Mouse (Mus musculus): ENCODE results near the gene Cmtm2b.

Gene Cmtm2b

DNA sequence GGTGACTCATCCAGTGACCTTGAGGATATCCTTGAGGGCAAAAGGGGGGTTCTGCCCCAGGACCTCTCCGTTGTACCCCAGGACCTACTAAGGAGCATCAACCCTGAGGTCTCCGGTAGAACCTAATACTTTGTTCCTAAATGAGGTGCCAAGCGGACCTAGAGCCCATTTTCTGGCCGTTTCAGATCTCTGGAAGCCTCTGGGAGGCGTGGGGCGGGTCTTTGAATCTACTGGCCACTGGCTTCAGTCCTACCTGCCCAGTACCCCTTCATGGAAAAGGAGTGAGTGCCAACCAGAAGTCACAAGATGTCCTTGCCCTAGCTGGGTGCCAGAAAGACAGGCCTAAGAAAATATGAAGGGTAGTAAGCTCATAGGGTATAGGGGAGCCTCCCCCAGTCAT is 19.6 kb downstream of the Cmtm2b start:
- in situ Hi-C loops (cut with MseI, MboI): loop anchor here in 1 of 2 experiments (10.0 kb wide), 1 partner anchor 63 kb away; no protein-coding TSS in a partner anchor

DNA sequence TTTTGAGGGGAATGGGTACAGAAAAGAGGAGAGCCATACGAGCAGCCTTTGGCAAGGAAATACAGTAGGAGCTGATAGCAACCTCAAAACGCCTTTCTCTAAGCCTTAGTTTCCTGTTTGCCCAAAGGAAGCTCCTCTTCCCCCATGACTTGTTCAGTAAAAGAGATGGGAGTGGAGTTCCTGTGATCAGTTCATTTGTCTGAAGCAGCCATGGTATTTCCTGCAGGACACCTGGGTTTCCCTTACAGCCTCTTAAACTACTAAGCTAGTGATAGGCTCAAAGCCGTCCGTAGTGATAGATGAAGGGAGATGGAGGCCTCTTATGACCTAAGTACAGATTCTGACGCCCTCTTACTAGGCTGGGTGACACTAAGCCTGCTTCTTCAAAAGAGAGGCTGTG is 20.4 kb downstream of the Cmtm2b start:
- in situ Hi-C loops (cut with MseI, MboI): loop anchor here in 1 of 2 experiments (10.0 kb wide), 1 partner anchor 62 kb away; no protein-coding TSS in a partner anchor

GRCm38 (mm10) chr8:104343957-104344356 is 21.9 kb downstream of the Cmtm2b start:
- in situ Hi-C loops (cut with MseI, MboI): loop anchor here in 1 of 2 experiments (10.0 kb wide), 1 partner anchor 61 kb away; no protein-coding TSS in a partner anchor

DNA sequence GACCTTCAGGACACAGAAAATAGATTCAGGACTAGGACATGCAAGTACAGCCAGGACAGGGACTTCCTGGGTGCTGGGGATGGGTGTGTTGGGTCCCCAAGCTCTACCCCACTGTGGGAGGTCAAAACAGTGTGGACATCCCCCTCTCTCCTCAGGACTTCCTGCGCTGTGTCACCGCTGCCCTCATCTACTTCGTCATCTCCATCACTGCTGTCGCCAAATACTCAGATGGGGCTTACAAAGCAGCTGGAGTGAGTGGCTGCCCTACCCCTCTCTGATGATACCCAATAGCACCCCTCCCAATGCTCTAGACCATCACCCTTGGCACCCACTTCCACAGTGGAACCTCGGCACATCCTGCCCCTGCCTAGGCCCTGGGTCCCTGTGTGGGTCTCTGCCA is 22.6 kb downstream of the Cmtm2b start:
- in situ Hi-C loops (cut with MseI, MboI): loop anchor here (5.0 to 10.0 kb wide), 2 partner anchors 58 to 60 kb away; no protein-coding TSS in a partner anchor

GRCm38 (mm10) chr8:104346706-104347105 is 24.7 kb downstream of the Cmtm2b start:
- in situ Hi-C loops (cut with MseI, MboI): loop anchor here (5.0 to 10.0 kb wide), 2 partner anchors 56 to 58 kb away; no protein-coding TSS in a partner anchor

GRCm38 (mm10) chr8:104348971-104349370 is 26.9 kb downstream of the Cmtm2b start:
- in situ Hi-C loops (cut with MseI, MboI): loop anchor here (5.0 to 10.0 kb wide), 2 partner anchors 53 to 56 kb away; no protein-coding TSS in a partner anchor

- in situ Hi-C loops (cut with MseI, MboI): no loop called here
Measured at GRCm38 (mm10) chr8:104350047-104350446, 28.0 kb downstream of the Cmtm2b start.

GRCm38 (mm10) chr8:104353186-104353585 is 31.2 kb downstream of the Cmtm2b start:
- in situ Hi-C loops (cut with MseI, MboI): no loop called here

DNA sequence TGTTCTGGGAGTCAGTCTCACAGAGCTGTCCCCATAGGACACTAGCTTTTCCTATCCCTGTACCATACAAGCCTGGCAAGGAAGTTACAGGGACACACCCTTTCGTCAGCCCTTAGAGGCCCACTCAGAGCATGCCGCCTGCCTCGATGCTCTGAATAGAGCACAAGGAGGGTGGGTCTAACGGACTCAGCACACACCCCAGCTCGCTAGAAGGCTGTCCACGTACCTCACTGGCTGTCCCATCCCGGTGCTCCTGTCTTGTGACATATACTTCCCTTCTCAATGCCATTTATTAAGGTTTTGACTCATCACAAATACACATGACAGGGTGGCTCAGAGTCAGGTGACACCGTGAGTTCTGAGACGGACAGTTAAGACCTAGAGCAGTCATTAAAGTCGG is 32.5 kb downstream of the Cmtm2b start:
- in situ Hi-C loops (cut with MseI, MboI): no loop called here

- in situ Hi-C loops (cut with MseI, MboI): no loop called here
Measured at GRCm38 (mm10) chr8:104358637-104359036, 36.6 kb downstream of the Cmtm2b start.

GRCm38 (mm10) chr8:104359778-104360456 is 37.9 kb downstream of the Cmtm2b start:
- in situ Hi-C loops (cut with MseI, MboI): no loop called here

DNA sequence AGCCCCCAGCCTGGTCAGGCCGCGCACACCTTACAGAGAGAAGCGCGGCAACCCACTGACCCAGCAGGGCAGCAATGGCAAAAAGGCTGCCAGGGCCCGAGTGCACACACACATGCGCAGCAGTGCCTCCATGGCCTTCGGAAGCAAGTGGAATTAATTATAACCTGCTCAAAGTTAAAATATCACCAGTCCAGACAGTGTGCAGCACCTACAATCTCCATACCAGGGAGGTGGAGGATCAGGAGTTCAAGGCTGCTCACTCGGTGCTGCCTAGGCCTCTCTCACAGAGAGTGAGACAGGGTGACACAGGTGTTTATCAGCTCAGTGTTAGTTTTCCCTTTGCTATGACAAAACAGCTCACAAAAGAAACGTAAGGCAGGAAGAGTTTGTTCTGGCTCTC is 43.7 kb downstream of the Cmtm2b start:
- in situ Hi-C loops (cut with MseI, MboI): no loop called here

GRCm38 (mm10) chr8:104367398-104367797 is 45.4 kb downstream of the Cmtm2b start:
- in situ Hi-C loops (cut with MseI, MboI): no loop called here

GRCm38 (mm10) chr8:104369591-104369990 is 47.6 kb downstream of the Cmtm2b start:
- in situ Hi-C loops (cut with MseI, MboI): no loop called here

GRCm38 (mm10) chr8:104370071-104370470 is 48.0 kb downstream of the Cmtm2b start:
- in situ Hi-C loops (cut with MseI, MboI): no loop called here

- in situ Hi-C loops (cut with MseI, MboI): no loop called here
Measured at GRCm38 (mm10) chr8:104371121-104371520, 49.1 kb downstream of the Cmtm2b start.

- in situ Hi-C loops (cut with MseI, MboI): no loop called here
Measured at GRCm38 (mm10) chr8:104373779-104374178, 51.7 kb downstream of the Cmtm2b start.

GRCm38 (mm10) chr8:104374269-104374668 is 52.2 kb downstream of the Cmtm2b start:
- in situ Hi-C loops (cut with MseI, MboI): no loop called here

GRCm38 (mm10) chr8:104374864-104375846 is 53.1 kb downstream of the Cmtm2b start:
- in situ Hi-C loops (cut with MseI, MboI): no loop called here

DNA sequence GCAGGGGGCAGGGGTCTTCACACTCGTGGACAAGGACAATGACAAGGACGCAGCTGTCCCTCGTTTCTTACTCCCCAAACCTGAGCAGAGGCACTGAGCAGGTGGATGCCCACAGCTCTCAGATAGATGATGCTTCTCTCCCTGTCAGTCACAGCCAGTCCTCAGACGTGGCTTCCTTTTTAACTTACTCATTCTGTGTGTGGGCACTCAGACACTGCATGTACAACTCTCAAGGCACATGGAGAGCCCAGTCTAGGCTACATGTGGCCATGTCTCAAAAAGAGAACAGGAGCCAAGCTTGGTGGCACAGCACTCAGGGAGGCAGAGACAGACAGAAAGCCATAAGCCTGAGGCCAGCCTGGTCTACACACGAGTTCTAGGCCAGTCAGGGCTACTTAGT is 53.9 kb downstream of the Cmtm2b start:
- in situ Hi-C loops (cut with MseI, MboI): no loop called here

DNA sequence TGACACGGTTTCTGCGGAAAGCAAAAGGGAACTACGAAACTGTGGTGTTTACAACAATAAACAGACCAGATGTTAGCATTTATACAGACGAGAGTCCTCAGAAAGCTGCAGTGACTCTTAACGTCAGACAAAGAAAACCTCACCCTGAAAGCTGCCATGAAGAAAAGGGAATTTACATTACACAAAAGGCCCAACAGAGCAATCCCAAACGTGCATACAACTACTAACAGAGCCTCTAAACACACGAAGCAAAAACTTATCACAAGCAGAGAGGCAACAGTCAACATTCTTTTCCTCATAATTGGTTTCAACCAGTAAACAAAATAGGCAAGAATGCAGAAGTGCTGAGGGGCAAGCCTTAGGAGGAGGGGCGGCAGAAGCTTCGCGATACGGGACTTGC is 54.6 kb downstream of the Cmtm2b start:
- in situ Hi-C loops (cut with MseI, MboI): no loop called here

DNA sequence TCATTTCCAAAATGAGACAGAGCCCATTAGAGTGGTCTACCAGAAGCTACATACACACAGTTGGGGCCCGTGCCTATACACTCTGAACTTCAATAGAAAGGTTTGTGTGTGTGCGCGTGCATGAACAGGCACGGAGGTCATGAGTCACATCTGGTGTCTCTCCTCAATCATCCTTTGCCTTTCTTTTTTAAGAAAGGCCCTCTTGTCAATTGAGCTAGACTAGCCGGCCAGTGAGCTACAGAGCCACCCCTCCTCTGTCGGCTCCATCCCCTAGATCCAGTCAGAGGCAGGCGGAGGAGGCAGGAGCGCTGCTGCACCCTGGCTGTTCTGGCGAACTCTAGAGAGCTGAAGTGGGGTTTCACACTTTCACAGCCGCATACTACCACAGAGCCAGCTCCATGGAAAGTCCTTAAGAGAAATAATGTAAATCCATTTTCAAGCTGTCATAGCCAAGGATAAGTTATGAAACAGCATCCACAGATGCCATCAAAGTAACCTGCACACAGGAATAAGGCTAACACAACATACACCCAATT is 57.3 kb downstream of the Cmtm2b start:
- in situ Hi-C loops (cut with MseI, MboI): no loop called here
